Mouse (Mus musculus) bone marrow, adult 2 months (tissue): ENCODE data around the gene Farsb. TPM values are rescaled to one million over a fixed set of nuclear protein-coding genes. Genes with fewer than 3 reads are reported as not detected.

ENCODE experiments used
- H3K27ac ChIP-seq: fragments of 200-500 bp; 2 replicates; pipeline ENCODE4 v1.5.1; 2012; ENCODE audit warnings: low read depth, mild to moderate bottlenecking, control low read depth, inconsistent platforms, low read length; ENCODE audit not compliant: control insufficient read depth, poor library complexity, insufficient read depth
- H3K4me1 ChIP-seq: fragments of 200-500 bp; 2 replicates; pipeline ENCODE4 v1.6.1; 2011; ENCODE audit warnings: low read length; ENCODE audit not compliant: control insufficient read depth, insufficient read depth
- H3K4me3 ChIP-seq: fragments of 200-500 bp; replicated peaks from 2 replicates; pipeline ENCODE3; 2011; ENCODE audit warnings: mild to moderate bottlenecking, low read depth, low read length, control low read depth; ENCODE audit not compliant: control insufficient read depth
- CTCF ChIP-seq: fragments of 200-500 bp; IDR thresholded peaks from 2 replicates; pipeline ENCODE4 v1.5.1; 2011; ENCODE audit warnings: low read length, control low read depth; ENCODE audit not compliant: control insufficient read depth, insufficient read depth
- POLR2A ChIP-seq: fragments of 200-500 bp; IDR thresholded peaks from 2 replicates; pipeline ENCODE4 v1.6.1; 2011; ENCODE audit warnings: low read depth, mild to moderate bottlenecking, control low read depth, low read length, borderline replicate concordance; ENCODE audit not compliant: control insufficient read depth
- WGBS: fragments of 180-500 bp; shearing (Covaris S2); methylation state at CpG from one replicate; pipeline ENCODE4 v1.1.7; 2018; 5-methylcytosine and 5-hydroxymethylcytosine counted together
- polyA plus RNA-seq: library from polyadenylated mRNA; stranded (reverse); fragments of >200 nt; gene quantifications from 2 replicates; pipeline ENCODE4 v1.2.4, GENCODE M21; 2011; ENCODE audit warnings: low replicate concordance; ENCODE audit not compliant: missing spikeins, insufficient read depth, insufficient read length

Gene Farsb
- polyA plus RNA-seq, 1 experiment = 48.6 TPM

- Histone ChIP-seq H3K4me3 (no peak overlapping the region), H3K4me1 (peaks cover 1% of the 10 kb centered on the region; the same call in 1 of the 2 replicates), H3K27ac (no peak overlapping the region)
- TF ChIP-seq CTCF (peak; percentile 36; the same call in 1 of the 2 replicates), POLR2A (no peak)
- 75% methylated on average over 4 of the region's 4 CpGs for WGBS
These were observed 69.1 kb downstream of the Farsb start for GRCm38 (mm10) chr1:78419593-78419992.

DNA sequence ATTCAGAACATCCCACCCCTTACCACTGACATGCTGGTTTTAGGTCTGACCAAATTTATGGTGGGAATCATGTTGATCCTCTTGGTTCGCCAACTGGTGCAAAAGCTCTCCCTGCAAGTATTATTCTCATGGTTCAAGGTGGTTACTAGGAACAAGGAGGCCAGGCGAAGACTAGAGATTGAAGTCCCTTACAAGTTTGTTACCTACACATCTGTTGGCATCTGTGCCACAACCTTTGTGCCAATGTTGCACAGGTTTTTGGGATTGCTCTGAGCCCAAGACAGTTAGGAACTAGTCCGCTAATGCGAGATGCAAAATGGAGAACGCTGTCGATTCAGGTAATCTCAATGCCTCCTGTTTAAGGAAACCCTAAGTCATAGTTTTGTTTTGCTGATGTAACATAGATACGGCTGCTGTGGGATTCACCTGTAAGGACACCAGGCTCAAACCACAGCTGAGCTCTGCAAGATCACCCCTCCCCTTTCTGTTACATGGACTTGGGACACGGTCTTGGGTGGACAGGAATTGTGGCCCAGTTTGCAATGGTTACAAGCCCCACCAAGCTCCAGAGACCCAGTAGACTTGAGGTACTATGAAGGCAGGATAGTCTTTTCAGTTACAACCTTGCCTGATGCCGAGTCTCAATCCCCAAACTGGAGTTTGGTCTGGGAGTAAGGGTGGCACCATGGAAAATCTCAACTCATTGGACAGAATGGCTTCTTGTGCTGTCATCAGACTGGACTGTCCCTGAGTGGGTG is 71.4 kb downstream of the Farsb start:
- H3K4me3 ChIP-seq = no peak overlapping the region
- no peaks in the 10 kb centered on the region for H3K4me1 ChIP-seq
- WGBS = 88% methylated on average over 9 of the region's 9 CpGs
- TF ChIP-seq POLR2A (no peak), CTCF (no peak)
- no peak overlapping the region for H3K27ac ChIP-seq

GRCm38 (mm10) chr1:78414421-78414820 is 74.3 kb downstream of the Farsb start:
- TF ChIP-seq CTCF = no peak
- TF ChIP-seq POLR2A = no peak
- H3K27ac ChIP-seq = no peak overlapping the region
- H3K4me1 ChIP-seq = no peaks in the 10 kb centered on the region
- H3K4me3 ChIP-seq = no peak overlapping the region
- 83% methylated on average over 5 of the region's 5 CpGs for WGBS

DNA sequence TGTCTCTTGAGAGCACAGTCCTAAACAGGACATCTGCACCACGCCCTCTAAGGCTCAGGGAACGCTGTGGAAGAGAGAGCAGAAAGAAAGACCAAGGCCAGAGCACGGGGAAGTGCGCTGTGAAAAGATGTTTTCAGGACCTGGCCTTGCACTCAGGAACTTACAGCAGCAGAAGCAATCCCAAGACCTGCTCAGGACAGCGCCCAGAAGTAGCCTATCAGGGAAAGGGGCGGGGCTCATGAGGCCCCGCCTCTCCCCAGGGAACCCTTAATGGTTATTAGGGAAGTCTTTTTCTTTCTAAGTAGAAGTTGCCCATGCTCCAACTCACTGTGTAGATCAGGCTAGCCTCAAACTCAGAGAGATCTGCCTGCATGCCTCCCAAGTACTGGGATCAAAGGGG is 76.0 kb downstream of the Farsb start:
- WGBS = 35% methylated on average over 7 of the region's 7 CpGs
- Histone ChIP-seq H3K4me3 (no peak overlapping the region), H3K4me1 (no peaks in the 10 kb centered on the region), H3K27ac (no peak overlapping the region)
- TF ChIP-seq CTCF (no peak), POLR2A (no peak)

GRCm38 (mm10) chr1:78409396-78409795 is 79.3 kb downstream of the Farsb start:
- TF ChIP-seq POLR2A (no peak), CTCF (no peak)
- 89% methylated on average over 2 of the region's 2 CpGs for WGBS
- H3K4me1 ChIP-seq = no peaks in the 10 kb centered on the region

GRCm38 (mm10) chr1:78401413-78401812 is 87.3 kb downstream of the Farsb start:
- TF ChIP-seq POLR2A = no peak
- no peak for TF ChIP-seq CTCF
- no peak overlapping the region for H3K4me3 ChIP-seq
- WGBS = 94% methylated on average over 4 of the region's 4 CpGs
- no peaks in the 10 kb centered on the region for H3K4me1 ChIP-seq
- H3K27ac ChIP-seq = no peak overlapping the region

More at GRCm38 (mm10) chr1:78409396-78409795, 79.3 kb downstream of the Farsb start:
- Histone ChIP-seq H3K4me3 (no peak overlapping the region), H3K27ac (no peak overlapping the region)

DNA sequence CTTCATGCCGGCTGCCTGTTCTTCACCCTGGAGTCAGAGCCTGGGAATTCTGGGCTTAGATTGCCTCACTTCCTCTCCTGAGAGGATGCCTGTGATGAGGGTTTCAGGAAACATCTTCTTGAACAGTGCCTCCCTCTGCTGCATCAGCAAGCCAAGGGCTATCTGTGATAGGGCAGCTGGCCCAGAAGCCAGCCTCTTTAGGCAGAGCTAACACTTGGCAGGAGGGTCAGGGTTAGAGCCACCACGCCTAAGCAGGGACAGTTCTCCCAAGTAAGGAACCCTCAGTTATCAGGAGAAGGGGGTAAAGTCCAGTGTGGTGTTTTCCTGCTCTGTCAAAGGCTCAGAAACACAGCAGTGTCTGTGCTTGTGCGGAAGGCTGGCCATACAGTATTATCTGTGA is 88.9 kb downstream of the Farsb start:
- TF ChIP-seq CTCF = no peak
- TF ChIP-seq POLR2A = no peak
- 66% methylated on average over 3 of the region's 3 CpGs for WGBS
- Histone ChIP-seq H3K4me3 (no peak overlapping the region), H3K4me1 (no peaks in the 10 kb centered on the region), H3K27ac (no peak overlapping the region)

DNA sequence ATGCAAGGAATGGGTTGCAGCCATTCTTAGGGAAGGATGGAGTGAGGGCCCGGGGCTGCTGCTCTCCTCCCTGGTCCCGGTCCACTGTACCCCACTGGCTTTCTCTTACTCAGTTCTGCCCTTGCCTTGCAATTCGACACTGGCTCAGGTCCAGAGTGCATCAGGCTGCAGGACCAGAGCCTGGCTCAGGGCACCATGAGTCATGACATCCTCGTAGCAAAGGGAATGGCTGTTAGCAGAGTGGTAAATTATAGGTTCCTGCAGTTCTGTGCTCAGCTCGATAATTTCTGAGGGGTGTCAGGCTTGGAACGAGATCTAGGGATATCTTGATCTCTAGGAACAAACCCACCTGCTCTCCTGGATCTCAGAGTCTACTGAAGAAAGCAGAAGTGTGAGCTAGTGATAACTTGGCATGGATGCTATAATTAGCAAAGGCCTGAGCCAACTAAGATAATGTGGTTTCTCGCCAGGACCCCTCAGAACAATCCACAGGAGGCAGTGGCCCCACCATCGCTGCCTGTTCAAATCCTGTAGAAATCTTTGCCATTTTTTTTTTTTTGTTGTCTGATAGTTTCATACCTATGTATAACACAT is 92.3 kb downstream of the Farsb start:
- Histone ChIP-seq H3K4me1 (no peaks in the 10 kb centered on the region), H3K4me3 (no peak overlapping the region), H3K27ac (no peak overlapping the region)
- no peak for TF ChIP-seq POLR2A
- no peak for TF ChIP-seq CTCF
- WGBS = 26% methylated on average over 8 of the region's 8 CpGs
